Mouse (Mus musculus): ENCODE measurements around the gene Ist1. TPM values are rescaled to one million over a fixed set of nuclear protein-coding genes. Genes with fewer than 3 reads are reported as not detected.

Ist1 gene
- polyA plus RNA-seq, 1 experiment from 2014 or later, result 91.3 TPM

GRCm38 (mm10) chr8:109698477-109698876, 5.4 kb upstream of the Ist1 start:
- Histone ChIP-seq H3K4me3 (ENCODE audit: control insufficient read depth in 1 of 2, insufficient read depth in 1 of 2, low read depth in 1 of 2, low read length in 2 of 2) (no peak overlapping the region), H3K9me3 (ENCODE audit: control insufficient read depth, low read length) (no peaks in the 10 kb centered on the region), H3K27me3 (ENCODE audit: control insufficient read depth, insufficient read depth, low read length) (no peaks in the 10 kb centered on the region), H3K36me3 (ENCODE audit: control insufficient read depth, insufficient read depth, low read length) (no peaks in the 10 kb centered on the region), H3K4me2 (ENCODE audit: low read length) (no peak overlapping the region), H3K27ac (replicated peaks in 1 of 2; ENCODE audit: control insufficient read depth in 1 of 2, insufficient read depth in 1 of 2, low read depth in 2 of 2, low read length in 2 of 2) (no peak overlapping the region), H3K4me1 (ENCODE audit: control insufficient read depth in 2 of 2, insufficient read depth in 2 of 2, low read length in 2 of 2) (peaks cover 3 to 6% of the 10 kb centered on the region in 2 experiments; a peak in 2 of 4 replicates), H3K9ac (ENCODE audit: low read length) (no peak overlapping the region)
- ATAC-seq (ENCODE audit: insufficient number of reproducible peaks, insufficient read depth, low FRiP score, low read depth), result no peak
- whole genome bisulfite sequencing, result 68% methylated on average over 3 of the region's 3 CpGs

GRCm38 (mm10) chr8:109697754-109698153, 4.7 kb upstream of the Ist1 start:
- ATAC-seq (ENCODE audit: insufficient number of reproducible peaks, insufficient read depth, low FRiP score, low read depth), result no peak
- H3K4me1 ChIP-seq (ENCODE audit: control insufficient read depth in 2 of 2, insufficient read depth in 2 of 2, low read length in 2 of 2), result peaks cover 3 to 6% of the 10 kb centered on the region in 2 experiments; a peak in 2 of 4 replicates
- no peak overlapping the region for H3K27ac ChIP-seq (replicated peaks in 1 of 2; ENCODE audit: control insufficient read depth in 1 of 2, insufficient read depth in 1 of 2, low read depth in 2 of 2, low read length in 2 of 2)
- no peak overlapping the region for H3K4me2 ChIP-seq (ENCODE audit: low read length)
- H3K4me3 ChIP-seq (ENCODE audit: control insufficient read depth in 1 of 2, insufficient read depth in 1 of 2, low read depth in 1 of 2, low read length in 2 of 2), result no peak overlapping the region
- 75% methylated on average over 1 of the region's 1 CpGs for WGBS
- H3K9ac ChIP-seq (ENCODE audit: low read length), result no peak overlapping the region
- H3K9me3 ChIP-seq (ENCODE audit: control insufficient read depth, low read length), result no peaks in the 10 kb centered on the region
- H3K27me3 ChIP-seq (ENCODE audit: control insufficient read depth, insufficient read depth, low read length), result no peaks in the 10 kb centered on the region
- H3K36me3 ChIP-seq (ENCODE audit: control insufficient read depth, insufficient read depth, low read length), result no peaks in the 10 kb centered on the region

- Histone ChIP-seq H3K4me3 (ENCODE audit: control insufficient read depth in 1 of 2, insufficient read depth in 1 of 2, low read depth in 1 of 2, low read length in 2 of 2) (no peak overlapping the region), H3K27ac (replicated peaks in 1 of 2; ENCODE audit: control insufficient read depth in 1 of 2, insufficient read depth in 1 of 2, low read depth in 2 of 2, low read length in 2 of 2) (0 out of 4 replicates have a peak overlapping the region, but pooled peaks of 1 of the 2 experiments have one; percentile 58), H3K4me1 (ENCODE audit: control insufficient read depth in 2 of 2, insufficient read depth in 2 of 2, low read length in 2 of 2) (peaks cover 7 to 19% of the 10 kb centered on the region in 2 experiments), H3K9me3 (ENCODE audit: control insufficient read depth, low read length) (no peaks in the 10 kb centered on the region), H3K9ac (ENCODE audit: low read length) (peak overlapping the region; percentile 95; the same call in 1 of the 2 replicates), H3K27me3 (ENCODE audit: control insufficient read depth, insufficient read depth, low read length) (no peaks in the 10 kb centered on the region), H3K36me3 (ENCODE audit: control insufficient read depth, insufficient read depth, low read length) (no peaks in the 10 kb centered on the region), H3K4me2 (ENCODE audit: low read length) (peak overlapping the region; percentile 79)
- 58% methylated on average over 6 of the region's 6 CpGs for WGBS
- no peak for ATAC-seq (ENCODE audit: insufficient number of reproducible peaks, insufficient read depth, low FRiP score, low read depth)
Observed at GRCm38 (mm10) chr8:109694154-109694553, 1.1 kb upstream of the Ist1 start.

GRCm38 (mm10) chr8:109692443-109693145, 466 bp downstream of the Ist1 start:
- Histone ChIP-seq H3K36me3 (ENCODE audit: control insufficient read depth, insufficient read depth, low read length) (no peaks in the 10 kb centered on the region), H3K27me3 (ENCODE audit: control insufficient read depth, insufficient read depth, low read length) (no peaks in the 10 kb centered on the region), H3K9me3 (ENCODE audit: control insufficient read depth, low read length) (no peaks in the 10 kb centered on the region), H3K27ac (replicated peaks in 1 of 2; ENCODE audit: control insufficient read depth in 1 of 2, insufficient read depth in 1 of 2, low read depth in 2 of 2, low read length in 2 of 2) (peak overlapping the region; percentile 35 to 78), H3K4me1 (ENCODE audit: control insufficient read depth in 2 of 2, insufficient read depth in 2 of 2, low read length in 2 of 2) (peaks cover 7 to 19% of the 10 kb centered on the region in 2 experiments), H3K9ac (ENCODE audit: low read length) (peak overlapping the region; percentile 95), H3K4me3 (ENCODE audit: control insufficient read depth in 1 of 2, insufficient read depth in 1 of 2, low read depth in 1 of 2, low read length in 2 of 2) (peak overlapping the region; percentile 89), H3K4me2 (ENCODE audit: low read length) (peak overlapping the region; percentile 69)
- under 1% methylated on average over 38 of the region's 38 CpGs for WGBS
- ATAC-seq (ENCODE audit: insufficient number of reproducible peaks, insufficient read depth, low FRiP score, low read depth), result peak; percentile 73

- Histone ChIP-seq H3K4me3 (ENCODE audit: control insufficient read depth in 1 of 2, insufficient read depth in 1 of 2, low read depth in 1 of 2, low read length in 2 of 2) (peak overlapping the region; percentile 20 to 89), H3K4me1 (ENCODE audit: control insufficient read depth in 2 of 2, insufficient read depth in 2 of 2, low read length in 2 of 2) (peaks cover 7 to 19% of the 10 kb centered on the region in 2 experiments), H3K9me3 (ENCODE audit: control insufficient read depth, low read length) (no peaks in the 10 kb centered on the region), H3K9ac (ENCODE audit: low read length) (peak overlapping the region; percentile 95), H3K27me3 (ENCODE audit: control insufficient read depth, insufficient read depth, low read length) (no peaks in the 10 kb centered on the region), H3K36me3 (ENCODE audit: control insufficient read depth, insufficient read depth, low read length) (no peaks in the 10 kb centered on the region), H3K4me2 (ENCODE audit: low read length) (peak overlapping the region; percentile 69), H3K27ac (replicated peaks in 1 of 2; ENCODE audit: control insufficient read depth in 1 of 2, insufficient read depth in 1 of 2, low read depth in 2 of 2, low read length in 2 of 2) (no peak overlapping the region)
- no peak for ATAC-seq (ENCODE audit: insufficient number of reproducible peaks, insufficient read depth, low FRiP score, low read depth)
- 47% methylated on average over 5 of the region's 5 CpGs for WGBS
Observed at GRCm38 (mm10) chr8:109691769-109692168, 1.3 kb downstream of the Ist1 start.

GRCm38 (mm10) chr8:109687248-109687647, 5.8 kb downstream of the Ist1 start:
- Histone ChIP-seq H3K27ac (replicated peaks in 1 of 2; ENCODE audit: control insufficient read depth in 1 of 2, insufficient read depth in 1 of 2, low read depth in 2 of 2, low read length in 2 of 2) (no peak overlapping the region), H3K4me1 (ENCODE audit: control insufficient read depth in 2 of 2, insufficient read depth in 2 of 2, low read length in 2 of 2) (peaks cover 4 to 14% of the 10 kb centered on the region in 2 experiments), H3K4me2 (ENCODE audit: low read length) (no peak overlapping the region), H3K9me3 (ENCODE audit: control insufficient read depth, low read length) (no peaks in the 10 kb centered on the region), H3K27me3 (ENCODE audit: control insufficient read depth, insufficient read depth, low read length) (no peaks in the 10 kb centered on the region), H3K4me3 (ENCODE audit: control insufficient read depth in 1 of 2, insufficient read depth in 1 of 2, low read depth in 1 of 2, low read length in 2 of 2) (no peak overlapping the region), H3K9ac (ENCODE audit: low read length) (no peak overlapping the region), H3K36me3 (ENCODE audit: control insufficient read depth, insufficient read depth, low read length) (peaks cover 13% of the 10 kb centered on the region)
- 90% methylated on average over 5 of the region's 5 CpGs for WGBS
- ATAC-seq (ENCODE audit: insufficient number of reproducible peaks, insufficient read depth, low FRiP score, low read depth), result no peak

- no peaks in the 10 kb centered on the region for H3K27me3 ChIP-seq (ENCODE audit: control insufficient read depth, insufficient read depth, low read length)
- H3K36me3 ChIP-seq (ENCODE audit: control insufficient read depth, insufficient read depth, low read length), result peaks cover 62% of the 10 kb centered on the region
- no peaks in the 10 kb centered on the region for H3K4me1 ChIP-seq (ENCODE audit: control insufficient read depth in 2 of 2, insufficient read depth in 2 of 2, low read length in 2 of 2)
- no peak overlapping the region for H3K9ac ChIP-seq (ENCODE audit: low read length)
- H3K27ac ChIP-seq (replicated peaks in 1 of 2; ENCODE audit: control insufficient read depth in 1 of 2, insufficient read depth in 1 of 2, low read depth in 2 of 2, low read length in 2 of 2), result no peak overlapping the region
- no peaks in the 10 kb centered on the region for H3K9me3 ChIP-seq (ENCODE audit: control insufficient read depth, low read length)
- no peak overlapping the region for H3K4me3 ChIP-seq (ENCODE audit: control insufficient read depth in 1 of 2, insufficient read depth in 1 of 2, low read depth in 1 of 2, low read length in 2 of 2)
- ATAC-seq (ENCODE audit: insufficient number of reproducible peaks, insufficient read depth, low FRiP score, low read depth), result no peak
- no peak overlapping the region for H3K4me2 ChIP-seq (ENCODE audit: low read length)
- whole genome bisulfite sequencing, result 92% methylated on average over 5 of the region's 5 CpGs
Observed at GRCm38 (mm10) chr8:109682120-109682519, 10.9 kb downstream of the Ist1 start.
